Mouse (Mus musculus): Measurements from ENCODE around the gene Fam186b.

The Fam186b gene

DNA sequence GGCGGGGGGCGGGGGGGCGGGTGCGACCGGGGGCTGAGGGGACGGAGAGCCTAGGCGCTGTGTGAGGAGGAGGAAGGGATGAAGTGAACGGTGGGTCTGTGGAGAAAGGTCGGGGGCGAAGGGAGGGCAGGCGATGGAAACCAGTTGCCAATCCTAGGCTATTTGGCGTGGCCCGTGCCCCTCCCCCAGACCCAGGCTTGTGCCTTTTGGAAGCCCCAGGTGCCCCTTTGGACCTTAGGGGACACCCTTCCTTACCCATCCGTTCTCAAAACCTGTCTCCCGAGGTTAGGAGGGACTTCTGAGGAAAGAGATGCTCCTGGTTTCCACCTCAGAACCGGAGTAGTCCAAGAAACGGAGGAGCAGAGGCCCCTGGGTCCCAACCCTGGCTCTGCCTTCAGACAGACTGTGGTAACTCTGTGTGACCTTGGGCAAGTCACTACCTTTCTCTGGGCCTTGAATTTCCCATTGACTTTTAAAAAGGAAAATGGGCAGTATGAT lies at the start of gene Fam186b:
TSS of gene Fam186b (minus strand) at position 405 of the 498 bp plus-strand sequence.
- peak; percentile 31 to 36 for DNase-seq

DNA sequence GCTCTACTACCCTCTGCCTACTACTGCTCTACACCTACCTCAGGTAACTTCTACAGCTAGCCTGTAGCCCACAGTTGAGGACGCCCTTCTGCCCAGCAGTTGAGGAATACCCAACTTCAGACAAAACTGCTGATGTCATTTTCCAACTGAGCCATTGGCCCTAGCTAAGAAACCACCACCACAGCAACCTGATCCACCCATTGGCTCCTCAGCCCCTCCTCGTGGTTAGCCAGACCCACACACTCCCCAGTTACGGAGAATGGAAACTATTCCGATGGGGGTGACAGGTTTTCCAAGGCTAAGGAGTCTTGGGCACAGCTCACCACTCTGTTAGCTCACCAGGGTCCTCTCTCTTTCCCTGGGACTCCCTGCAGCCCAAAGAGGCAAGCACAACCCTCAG lies 49.3 kb upstream of the Fam186b start:
- DNase-seq: no peak

GRCm38 (mm10) chr15:99344148-99344870 lies 48.6 kb upstream of the Fam186b start:
- no peak for DNase-seq

DNA sequence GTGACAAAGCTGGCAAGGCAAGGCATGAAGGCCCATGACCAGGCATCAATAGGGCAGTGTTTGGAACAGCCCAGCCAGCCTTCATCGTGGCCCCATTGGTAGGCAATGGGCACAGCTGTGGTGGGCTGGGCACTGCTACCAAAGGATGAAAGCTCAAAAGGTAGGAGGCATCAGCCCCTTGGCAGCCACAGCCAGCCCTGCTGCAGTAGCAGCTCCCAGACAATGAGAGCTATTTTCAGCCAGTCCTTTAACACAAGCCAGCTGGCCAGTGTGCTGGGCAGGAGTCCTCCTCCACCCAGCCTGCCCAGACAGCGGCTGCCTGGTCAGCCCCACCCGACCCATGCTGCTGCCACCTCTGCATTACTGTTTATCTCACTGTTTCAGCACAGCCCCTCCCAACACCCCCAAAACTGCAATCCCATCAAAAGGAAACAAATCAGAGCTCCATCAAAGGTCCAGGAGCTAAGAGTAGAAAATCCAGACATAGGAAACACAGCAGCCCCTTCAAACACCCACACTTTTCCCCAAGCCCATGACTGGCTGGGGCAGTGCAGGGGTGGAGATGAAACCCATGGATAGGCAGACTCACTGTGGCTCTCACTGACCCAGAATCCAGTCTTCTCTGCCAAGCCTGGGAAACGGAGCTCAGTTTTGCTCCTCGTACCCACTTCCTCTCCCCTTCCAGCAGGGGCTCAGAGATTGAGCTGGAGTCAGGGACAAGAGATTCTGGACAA lies 47.9 kb upstream of the Fam186b start:
- no peak for DNase-seq

DNA sequence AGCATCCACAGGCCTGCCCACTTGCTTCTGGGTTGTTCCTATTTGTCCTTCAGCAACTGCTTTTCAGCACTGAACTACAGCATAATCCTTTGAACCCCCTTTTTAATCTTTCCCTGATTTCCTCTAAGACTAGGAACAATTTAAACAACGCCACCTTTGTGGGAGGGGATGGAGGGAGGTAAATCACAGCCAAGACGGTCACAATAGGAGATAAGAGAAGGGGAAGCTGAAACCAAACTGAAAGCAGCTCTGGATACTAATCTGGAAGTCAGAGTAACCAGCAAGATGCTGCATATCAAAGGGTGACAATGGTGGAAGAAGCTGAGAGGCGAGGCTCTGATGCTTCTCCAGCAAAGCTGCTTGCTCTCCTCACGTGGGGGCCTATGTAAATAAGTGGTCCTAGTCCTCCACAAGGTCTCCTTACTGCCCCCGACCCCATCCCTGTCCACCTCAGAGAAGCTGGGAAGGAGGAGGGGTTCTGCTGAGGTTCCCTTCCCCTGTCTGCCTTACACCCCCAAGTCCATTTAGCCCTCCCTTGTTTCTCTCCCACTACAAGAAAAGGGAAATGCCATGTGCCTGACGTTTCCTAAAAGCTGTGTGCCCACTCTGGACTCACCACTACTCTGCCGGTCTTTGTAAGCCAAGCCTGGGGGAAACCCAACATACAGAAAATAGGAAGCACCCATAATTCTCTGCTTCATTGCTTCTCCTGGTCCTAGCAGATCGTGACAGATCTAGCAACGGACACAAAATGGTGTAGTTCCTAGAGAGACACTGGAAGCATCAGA lies 46.7 kb upstream of the Fam186b start:
- DNase-seq: no peak

- no peak for DNase-seq
These were observed 45.4 kb upstream of the Fam186b start for GRCm38 (mm10) chr15:99341102-99341501.

GRCm38 (mm10) chr15:99339669-99340068 lies 44.0 kb upstream of the Fam186b start:
- DNase-seq: no peak

- DNase-seq: no peak
These were observed 43.2 kb upstream of the Fam186b start for GRCm38 (mm10) chr15:99338916-99339315.

DNA sequence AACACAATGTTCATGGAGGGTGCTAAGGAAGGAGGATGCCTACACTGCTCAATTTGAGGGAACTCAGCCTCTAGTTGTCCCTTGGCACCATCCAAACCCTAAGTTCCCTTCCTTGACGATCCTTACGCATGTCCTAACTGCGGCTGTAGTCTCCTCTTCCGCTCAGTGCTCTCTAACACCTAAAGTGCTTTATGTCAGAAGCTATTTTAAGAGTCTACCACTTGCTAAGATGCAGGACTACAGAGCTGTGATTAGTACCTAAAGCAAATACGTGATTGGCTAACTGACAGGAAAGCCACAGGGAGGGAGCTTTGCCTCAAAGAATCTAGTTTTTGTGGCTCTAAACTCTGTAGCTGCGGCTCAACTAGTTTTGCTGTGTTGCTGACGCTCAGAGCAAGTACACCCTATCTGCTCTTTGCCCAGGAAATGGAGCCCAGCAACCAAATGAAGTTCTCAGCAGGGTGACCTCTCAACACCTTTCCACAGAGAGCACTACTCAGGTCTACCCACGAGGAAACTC lies 40.2 kb upstream of the Fam186b start:
- DNase-seq: no peak

DNA sequence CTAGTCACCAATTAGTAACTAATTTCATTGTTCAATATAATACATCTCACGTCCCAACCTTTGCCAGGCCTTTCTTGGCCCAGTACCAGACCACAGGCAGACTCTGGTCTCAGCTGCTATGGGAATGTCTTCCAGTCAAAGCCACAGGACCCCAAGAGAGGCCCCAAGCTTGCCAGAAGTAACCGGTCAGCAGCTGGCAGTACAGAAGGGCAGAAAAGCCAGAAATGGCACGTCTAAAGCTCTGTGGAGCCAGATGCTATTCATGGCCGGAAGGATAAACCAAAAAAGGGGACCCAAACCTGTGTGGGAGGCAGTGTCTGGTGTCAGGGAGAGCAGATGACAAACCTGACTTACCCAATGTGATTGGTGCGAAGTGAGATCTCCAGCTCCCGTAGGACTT lies 38.8 kb upstream of the Fam186b start:
- DNase-seq: no peak

- no peak for DNase-seq
These were observed 38.0 kb upstream of the Fam186b start for GRCm38 (mm10) chr15:99333676-99334065.

DNA sequence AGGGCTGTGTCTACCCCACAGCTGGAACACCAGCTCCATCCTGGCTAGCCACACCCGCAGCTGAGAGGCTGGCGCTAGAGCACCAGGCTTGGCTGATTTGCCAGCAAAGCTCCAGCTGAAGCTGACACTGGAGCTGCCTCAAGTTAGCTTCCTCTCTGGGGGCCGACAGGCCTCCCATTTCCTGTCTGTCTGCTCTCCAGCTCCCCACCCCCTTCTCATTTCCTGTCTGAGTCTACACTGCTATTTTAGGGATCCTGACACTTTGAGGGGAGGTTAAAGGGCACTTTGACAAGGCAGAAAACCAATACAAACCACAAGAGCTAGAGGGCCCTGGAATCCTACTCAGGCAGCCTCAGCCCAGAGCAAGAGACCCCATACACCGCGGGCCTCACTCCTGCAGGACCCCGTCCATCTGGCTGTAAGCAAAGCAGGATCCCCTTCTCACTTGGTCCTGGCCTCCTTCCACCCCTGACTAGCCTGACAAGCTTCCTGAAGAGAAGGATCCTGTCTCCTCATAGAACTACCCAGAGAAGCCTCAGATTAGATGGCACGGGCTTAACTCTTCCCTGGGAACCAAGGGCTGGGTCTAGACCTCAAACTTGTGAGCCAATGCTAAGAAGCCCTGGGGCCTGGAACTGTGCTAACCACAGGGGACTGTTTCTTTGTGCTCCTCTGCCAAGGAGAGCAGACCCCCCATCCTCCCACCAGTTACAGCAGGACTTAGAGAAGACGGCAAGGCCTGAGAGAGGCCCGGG lies 37.4 kb upstream of the Fam186b start:
- DNase-seq: peak; percentile 71 to 86

GRCm38 (mm10) chr15:99332111-99332510 lies 36.4 kb upstream of the Fam186b start:
- no peak for DNase-seq

GRCm38 (mm10) chr15:99331341-99331740 lies 35.7 kb upstream of the Fam186b start:
- no peak for DNase-seq

GRCm38 (mm10) chr15:99330324-99330723 lies 34.6 kb upstream of the Fam186b start:
- no peak for DNase-seq

GRCm38 (mm10) chr15:99328011-99328410 lies 32.3 kb upstream of the Fam186b start:
- DNase-seq: no peak

DNA sequence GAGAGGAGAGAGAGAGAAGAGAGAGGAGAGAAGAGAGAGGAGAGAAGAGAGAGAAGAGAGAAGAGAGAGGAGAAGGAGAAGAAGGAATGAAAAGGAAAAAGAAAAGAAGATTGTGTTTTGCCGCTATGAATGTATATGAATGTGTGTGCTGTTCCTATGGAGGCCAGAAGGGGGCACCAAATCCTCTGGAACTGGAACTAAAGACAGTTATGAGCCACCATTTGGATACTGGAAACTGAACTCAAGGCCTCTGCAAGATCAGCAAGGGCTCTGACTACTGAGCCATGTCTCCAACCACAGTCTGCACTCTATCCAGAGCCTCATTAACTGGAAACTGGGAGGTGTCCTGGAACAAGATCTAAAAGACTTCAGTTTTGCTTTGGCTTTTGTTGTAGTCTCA lies 31.3 kb upstream of the Fam186b start:
- peak in 1 of 2 experiments; percentile 48 for DNase-seq

- DNase-seq: peak; percentile 34 to 50
These were observed 30.7 kb upstream of the Fam186b start for GRCm38 (mm10) chr15:99326407-99326806.

DNA sequence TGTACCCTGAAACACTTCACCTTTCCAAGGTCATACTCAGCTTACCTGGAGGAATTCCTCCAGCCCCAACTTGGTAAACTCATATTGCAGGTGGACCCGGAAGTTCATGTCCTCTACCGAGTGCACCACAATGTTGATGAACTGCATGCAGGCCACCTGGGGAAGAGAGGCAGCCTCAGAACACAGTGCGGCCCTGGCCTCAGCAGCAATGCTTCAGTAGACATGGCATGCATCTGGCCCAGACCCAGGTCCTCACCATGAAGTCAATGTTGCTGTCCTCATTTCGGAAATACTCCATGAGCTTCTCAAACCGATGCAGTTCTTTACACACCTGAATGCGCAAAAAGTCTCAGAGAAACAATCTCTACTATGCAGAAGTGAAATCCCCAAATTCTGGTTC lies 29.9 kb upstream of the Fam186b start:
- no peak for DNase-seq

- DNase-seq: no peak
These were observed 28.5 kb upstream of the Fam186b start for GRCm38 (mm10) chr15:99324151-99324550.

GRCm38 (mm10) chr15:99320978-99321377 lies 25.3 kb upstream of the Fam186b start:
- no peak for DNase-seq

GRCm38 (mm10) chr15:99320168-99320674 lies 24.5 kb upstream of the Fam186b start:
- no peak for DNase-seq
